Mouse (Mus musculus): Measurements from ENCODE around the gene Wwox. TPM values are rescaled to one million over a fixed set of nuclear protein-coding genes. Genes with fewer than 3 reads are reported as not detected.

Wwox gene
- total RNA-seq (2021) = 10 to 100 TPM; 12.7 to 13.6 TPM

DNA sequence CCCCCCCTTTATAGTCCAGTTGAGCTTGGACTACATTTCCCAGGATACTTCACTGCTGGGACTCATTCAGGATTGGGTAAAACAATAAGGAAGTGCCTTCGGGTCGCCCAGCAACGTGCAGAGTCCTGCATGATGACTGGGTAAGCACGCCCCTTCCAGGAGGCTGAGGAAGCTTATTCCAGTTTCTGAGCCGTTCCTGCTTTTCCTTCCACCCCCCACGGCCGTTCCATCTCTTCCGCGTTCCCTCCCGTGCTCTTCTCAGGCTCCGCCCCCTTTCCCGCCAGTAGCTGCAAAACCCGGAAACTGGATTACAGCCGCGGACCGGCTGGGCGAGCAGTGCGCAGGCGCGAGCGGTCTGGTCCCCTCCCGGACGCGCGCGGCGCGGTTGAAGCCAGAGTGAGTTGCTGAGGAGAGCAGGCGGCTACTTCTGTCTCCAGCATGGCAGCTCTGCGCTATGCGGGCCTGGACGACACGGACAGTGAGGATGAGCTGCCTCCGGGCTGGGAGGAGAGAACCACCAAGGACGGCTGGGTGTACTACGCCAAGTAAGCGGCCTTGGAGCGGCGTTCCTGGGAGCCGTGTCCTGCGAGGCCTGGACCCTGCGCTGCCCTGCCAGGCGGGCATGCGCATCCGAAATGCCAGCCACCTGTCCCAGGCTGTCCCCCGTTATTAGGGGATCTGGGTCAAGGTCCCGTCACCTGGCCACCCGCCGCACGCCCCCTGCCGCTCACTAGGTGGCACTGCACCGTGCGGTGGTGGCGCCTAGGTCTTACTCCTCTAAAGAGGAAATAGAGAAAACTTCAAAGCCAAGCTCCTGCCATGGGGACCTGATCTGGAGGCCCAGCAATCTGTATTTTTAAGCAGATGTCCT is at the start of gene Wwox:
Gene Wwox (plus strand): TSS at position 322 of the 871 bp plus-strand sequence.
- intact Hi-C loops (cut with DNase I) = loop anchor here (2.0 kb wide), 1 partner anchor 359 kb away; no protein-coding TSS in a partner anchor
- DNase-seq (ENCODE audit: low spot score in 2 of 2) = peak; percentile 99 to 100

DNA sequence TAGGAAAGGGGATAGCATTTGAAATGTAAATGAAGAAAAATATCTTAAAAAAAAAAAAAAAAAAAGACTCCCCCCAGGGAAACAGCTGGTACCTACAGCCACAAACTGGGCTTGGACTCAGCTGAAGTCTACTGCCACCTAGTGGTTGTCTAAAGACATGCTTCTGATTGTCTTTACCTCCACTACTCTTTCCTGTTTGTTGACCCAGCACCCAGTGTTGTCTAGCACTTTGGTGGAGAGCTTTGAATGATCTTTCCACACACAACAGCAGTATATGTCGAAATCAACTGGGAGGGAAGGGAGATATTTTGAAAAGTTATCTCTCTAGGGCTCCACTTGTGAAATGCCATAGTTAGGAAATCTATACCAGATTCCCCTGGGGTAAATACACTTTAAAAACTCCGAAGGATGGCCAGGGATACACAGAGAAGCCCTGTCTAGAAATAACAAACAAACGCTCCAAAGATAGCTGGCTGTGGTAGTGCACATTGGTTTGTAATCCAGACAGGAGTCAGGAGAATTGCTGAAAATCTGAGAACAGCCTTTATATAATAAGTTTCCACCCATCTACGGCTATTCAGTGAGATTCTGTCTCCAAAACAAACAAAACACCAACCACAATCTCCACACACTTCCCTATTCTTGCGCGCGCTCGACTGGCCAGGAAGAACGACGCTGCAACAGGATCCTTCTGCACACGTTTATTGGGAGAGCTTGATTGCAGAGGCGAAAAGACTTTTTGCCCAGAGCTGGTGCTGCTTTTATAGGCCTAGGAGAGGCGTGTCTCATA is 48.8 kb upstream of the Wwox start:
- DNase-seq (ENCODE audit: low spot score in 2 of 2) = no peak
- intact Hi-C loops (cut with DNase I) = no loop called here

DNA sequence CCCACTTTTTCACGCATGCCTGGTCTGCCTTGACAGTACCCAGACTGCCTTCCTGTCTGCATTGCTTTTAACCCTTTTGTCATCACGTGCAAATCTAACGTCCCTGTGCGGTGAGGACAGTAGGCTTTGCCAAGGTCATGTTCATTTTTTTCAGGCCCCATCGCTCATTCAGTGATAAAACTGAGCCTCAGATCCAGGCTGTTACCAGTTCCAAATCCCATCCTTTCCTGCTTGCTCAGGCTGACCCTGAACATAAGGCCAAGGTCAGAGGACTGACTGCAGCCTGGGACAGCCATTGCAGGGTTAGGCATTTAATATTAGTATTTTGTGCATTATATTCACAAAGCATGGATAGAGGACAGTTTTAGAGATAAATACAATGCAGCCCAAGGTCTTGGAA is 41.1 kb upstream of the Wwox start:
- intact Hi-C loops (cut with DNase I) = no loop called here

DNA sequence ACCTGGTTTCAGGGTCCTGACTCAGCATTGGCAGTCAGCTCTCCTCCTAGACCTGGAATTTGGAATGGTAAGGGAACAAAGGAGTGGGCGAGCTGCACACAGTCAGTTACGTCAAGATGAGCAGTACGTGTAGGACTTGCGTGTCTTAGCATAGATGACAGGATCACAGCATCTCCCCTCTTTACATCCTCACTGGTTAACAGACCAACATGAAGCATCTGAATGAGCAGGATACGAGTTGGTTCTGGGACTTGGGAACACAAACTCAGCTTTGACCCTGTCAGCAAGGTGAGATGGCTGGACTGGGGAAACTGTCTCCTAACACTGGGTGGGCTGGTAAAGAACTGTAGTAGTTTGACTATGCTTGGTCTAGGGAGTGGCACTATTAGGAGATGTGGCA is 40.2 kb upstream of the Wwox start:
- DNase-seq (ENCODE audit: low spot score in 2 of 2) = no peak
- intact Hi-C loops (cut with DNase I) = no loop called here

More for the DNA sequence above, 41.1 kb upstream of the Wwox start:
- no peak for DNase-seq (ENCODE audit: low spot score in 2 of 2)

DNA sequence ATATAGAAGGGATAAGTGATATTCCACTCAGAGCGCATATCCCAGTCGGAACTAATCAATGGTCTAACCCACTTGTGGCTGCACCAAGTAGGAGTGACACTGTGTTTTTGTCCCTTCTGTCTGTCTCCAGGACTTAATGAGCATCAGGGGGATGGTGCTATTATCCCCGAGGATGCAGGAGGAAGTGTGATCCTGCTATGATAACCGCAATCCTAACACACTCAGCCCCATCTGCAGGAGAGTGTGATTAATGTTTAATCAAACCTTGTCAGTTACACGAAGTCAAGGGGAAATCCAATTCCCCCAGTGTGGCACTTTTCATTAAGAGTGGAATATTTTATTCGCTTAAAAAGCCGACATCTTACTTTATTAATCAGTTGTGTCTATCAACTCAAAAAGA is 37.8 kb upstream of the Wwox start:
- no peak for DNase-seq (ENCODE audit: low spot score in 2 of 2)
- intact Hi-C loops (cut with DNase I) = no loop called here

DNA sequence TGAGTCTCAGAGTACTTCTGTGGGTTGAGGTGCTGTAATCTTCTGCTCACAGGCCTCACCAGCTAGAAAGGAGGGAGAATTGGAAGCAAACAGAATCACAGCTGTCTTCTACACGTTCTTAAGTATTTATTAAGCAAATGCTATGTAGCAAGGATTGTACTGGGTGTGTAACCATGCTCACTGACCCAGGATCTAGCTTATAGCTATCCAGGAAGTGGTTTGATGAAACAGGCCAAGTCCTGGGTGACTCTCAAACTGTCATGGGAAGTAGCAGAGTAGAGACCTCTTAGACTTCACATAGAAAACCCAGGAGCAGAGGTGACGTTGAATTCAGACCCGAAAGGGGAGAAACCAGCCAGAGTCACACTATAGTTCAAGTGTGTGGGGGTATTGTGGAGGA is 28.0 kb upstream of the Wwox start:
- intact Hi-C loops (cut with DNase I) = no loop called here

DNA sequence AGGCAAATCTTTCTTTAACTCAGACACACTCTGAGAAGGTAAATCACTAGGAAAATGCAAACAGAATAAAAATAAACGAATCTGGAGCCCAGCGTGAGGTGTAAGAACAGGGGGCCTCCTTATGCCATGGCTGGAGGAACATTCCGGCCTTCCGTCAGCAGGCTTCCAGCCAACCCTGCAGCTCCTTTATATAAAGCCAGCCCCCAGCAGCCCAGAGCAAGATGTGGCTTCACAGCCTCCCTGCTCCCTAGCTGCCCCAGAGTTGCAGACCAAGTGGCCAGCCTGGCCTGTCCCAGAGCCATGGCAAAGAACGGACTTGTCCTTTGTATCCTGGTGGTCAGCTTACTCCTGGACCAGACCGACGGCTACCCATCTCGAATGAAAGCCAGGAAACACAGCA is 21.7 kb upstream of the Wwox start, which contains the start of gene Clec3a:
Gene Clec3a (plus strand): TSS at position 301 of the 400 bp plus-strand sequence.
- intact Hi-C loops (cut with DNase I) = no loop called here
- DNase-seq (ENCODE audit: low spot score in 2 of 2) = no peak

More for the DNA sequence above, 28.0 kb upstream of the Wwox start:
- DNase-seq (ENCODE audit: low spot score in 2 of 2) = no peak

DNA sequence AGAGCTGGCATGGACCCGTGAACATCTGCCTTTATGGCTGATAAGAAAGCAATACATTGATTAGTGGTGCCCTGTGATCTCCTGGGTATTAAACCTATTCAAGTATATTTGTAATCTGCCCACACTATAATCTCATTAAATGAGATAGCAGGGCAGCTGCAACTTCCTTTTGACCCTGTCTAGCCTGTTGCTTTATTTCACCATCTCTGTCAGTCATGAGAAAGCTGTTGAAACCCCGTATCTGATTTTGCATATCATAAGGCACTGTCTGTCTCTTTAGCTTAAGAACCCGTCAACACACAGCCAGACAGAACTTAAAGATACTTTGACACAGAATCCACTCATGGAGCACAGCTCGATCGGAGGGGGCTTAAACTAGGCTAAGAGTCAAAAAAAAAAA is 21.0 kb upstream of the Wwox start:
- DNase-seq (ENCODE audit: low spot score in 2 of 2) = no peak
- intact Hi-C loops (cut with DNase I) = no loop called here

DNA sequence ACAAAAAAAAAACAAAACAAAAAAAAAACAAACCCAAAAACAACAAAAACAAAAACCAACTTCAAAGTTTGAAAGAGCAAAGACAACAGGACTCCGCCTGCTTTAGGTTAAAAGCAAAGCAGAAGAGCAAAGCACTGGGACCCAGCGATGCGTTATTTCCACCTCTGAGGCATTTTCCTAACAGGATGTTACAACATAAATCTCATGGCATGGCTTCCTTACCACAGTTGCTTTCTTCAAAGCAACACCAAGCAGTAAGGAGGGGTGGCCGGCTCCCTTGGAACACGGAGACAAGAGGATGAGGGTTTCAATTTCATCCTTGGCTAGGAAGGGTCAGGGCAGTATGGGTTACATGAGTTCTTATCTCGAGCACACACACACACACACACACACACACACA is 20.6 kb upstream of the Wwox start:
- intact Hi-C loops (cut with DNase I) = no loop called here
- DNase-seq (ENCODE audit: low spot score in 2 of 2) = no peak

DNA sequence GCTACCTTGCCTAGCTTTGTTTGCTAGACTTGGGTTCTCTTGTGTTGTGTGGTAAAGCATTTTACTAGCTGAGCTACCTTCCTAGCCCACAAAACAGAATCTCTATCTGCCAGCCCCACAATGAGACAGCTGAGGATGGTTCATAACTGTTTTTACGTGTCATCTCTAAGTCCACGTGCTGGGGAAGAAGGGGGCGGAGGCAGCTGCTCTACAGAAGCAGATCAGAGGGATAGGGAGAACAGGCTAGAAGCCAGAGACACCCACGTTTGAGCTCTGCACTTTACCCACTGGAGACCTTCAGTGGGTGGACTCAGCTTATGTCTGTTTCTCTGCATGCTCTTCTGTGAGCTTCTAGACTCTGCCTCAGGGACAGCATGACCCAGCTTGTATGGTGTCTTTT is 17.9 kb upstream of the Wwox start:
- peak; percentile 25 to 72 for DNase-seq (ENCODE audit: low spot score in 2 of 2)
- intact Hi-C loops (cut with DNase I) = no loop called here

DNA sequence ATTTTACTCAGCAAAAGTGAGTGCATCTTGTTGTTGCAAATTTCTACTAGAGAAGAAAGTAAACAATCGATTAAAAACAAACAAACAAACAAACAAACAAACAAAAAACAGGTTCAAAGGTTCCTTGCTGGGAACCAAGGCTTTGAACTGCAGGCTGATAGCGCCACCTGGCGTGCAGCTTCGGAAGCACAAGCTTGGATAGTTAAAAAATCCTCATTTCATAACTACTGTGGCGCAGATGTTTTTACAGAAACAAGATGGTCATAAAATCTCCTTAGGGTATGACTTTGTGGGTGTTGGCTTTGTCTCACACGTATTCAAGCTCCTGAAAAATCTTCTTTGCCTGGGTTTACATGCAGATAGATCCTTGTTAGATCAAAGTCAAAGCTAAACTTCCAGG is 1.2 kb upstream of the Wwox start:
- intact Hi-C loops (cut with DNase I) = loop anchor here (1.0 to 2.0 kb wide), 2 partner anchors 357 to 774 kb away; no protein-coding TSS in a partner anchor
- peak; percentile 55 to 64 for DNase-seq (ENCODE audit: low spot score in 2 of 2)

DNA sequence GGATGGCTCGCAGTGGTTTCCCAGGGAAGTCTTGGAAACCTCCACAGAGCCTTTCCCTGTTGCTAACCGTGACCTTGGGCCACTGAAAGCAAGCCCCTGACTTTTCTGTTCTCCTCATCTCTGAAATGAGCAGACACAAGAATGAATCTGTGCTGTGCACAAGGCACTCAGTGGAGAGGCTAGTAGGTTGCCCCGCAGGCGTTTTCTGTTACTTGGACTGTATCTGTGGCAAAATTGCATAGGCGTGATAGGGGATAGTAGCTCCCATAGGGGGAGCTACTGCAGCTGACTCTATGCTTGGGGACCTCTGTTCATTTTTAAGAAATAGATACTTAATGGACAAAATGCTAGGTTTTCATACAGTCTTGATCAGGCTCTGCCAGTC is 742 bp downstream of the Wwox start:
- DNase-seq (ENCODE audit: low spot score in 2 of 2) = no peak
- intact Hi-C loops (cut with DNase I) = no loop called here

DNA sequence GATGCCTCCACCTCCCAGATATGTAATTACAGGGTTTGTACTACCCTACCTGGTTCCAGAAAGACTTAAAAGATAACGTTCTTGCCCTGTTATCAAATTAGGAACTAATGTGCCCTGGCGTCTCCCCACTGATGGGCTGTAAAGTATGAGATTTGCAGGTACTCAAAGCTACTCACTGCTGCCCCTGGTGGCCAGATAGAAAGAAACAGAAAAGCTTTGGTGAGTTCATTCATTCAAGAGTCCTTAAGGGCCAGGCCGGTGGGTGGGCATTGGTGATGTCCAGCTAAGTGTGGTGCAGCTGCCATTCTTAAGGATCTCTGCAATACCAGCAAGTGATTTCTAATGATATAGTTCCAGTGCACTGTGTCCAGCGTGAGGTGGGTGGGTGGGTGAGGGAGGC is 2.2 kb downstream of the Wwox start:
- intact Hi-C loops (cut with DNase I) = no loop called here
- no peak for DNase-seq (ENCODE audit: low spot score in 2 of 2)

DNA sequence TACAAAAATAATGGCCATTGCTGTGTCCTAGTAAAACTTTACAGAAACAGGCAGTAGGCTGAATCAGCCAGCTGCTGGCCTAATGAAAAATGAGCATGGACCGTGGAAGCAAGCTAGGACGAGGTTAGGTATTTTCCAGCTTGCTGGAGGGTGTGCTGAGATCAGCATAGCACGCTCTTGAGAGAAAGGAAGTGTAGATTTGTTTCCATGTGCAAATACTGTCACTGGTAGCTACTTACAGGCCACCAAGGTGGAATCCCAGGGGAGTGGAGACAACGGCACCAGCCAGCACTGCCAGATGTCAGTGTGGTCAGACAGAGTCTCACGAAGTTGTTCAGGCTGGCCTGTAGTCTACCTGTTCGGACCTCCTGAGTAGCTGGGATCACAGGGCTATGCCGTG is 7.4 kb downstream of the Wwox start:
- intact Hi-C loops (cut with DNase I) = no loop called here
- no peak for DNase-seq (ENCODE audit: low spot score in 2 of 2)

DNA sequence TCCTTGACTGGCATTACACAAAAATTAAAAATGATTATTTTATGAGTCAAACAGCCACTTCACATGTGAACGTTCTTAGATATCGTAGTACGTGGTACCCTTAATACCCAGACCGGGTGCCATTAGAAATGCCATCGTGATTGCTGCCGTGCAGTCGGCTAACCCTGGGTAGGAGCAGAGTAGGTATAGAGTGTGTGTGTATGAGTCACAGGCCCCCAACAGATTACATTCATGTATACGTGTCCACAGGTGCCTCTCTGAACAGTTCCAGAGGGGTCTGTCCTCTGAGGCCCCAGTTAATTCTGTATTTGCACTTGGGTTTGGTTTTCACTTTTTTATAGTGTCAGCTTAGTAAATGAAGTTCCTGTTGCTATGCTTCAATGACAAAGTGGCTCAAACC is 12.8 kb downstream of the Wwox start:
- intact Hi-C loops (cut with DNase I) = loop anchor here (2.0 to 10.0 kb wide), 5 partner anchors 263 to 1987 kb away; no protein-coding TSS in a partner anchor
- DNase-seq (ENCODE audit: low spot score in 2 of 2) = no peak

DNA sequence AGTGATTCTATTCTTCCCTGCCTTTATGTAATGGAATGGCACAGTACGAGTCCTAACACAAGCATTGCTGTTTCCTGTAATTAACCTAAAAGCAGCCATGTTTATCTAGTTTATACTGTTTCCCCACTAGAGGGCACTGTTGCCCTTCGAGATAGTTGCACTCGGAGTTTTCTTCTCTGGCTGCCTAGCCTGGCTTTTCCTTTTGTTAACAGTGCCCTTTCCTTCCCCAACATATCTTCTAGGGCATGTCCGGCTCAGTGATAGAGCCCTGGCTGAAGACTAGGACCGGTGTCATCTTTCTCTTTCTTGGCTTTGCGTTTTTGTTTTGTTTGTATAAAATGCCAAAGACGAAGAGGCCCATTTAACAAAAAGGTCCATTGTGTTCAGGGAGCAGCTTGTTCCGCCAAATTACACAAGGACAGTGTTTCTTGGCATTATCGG is 13.3 kb downstream of the Wwox start:
- intact Hi-C loops (cut with DNase I) = loop anchor here (2.0 to 10.0 kb wide), 5 partner anchors 262 to 1986 kb away; no protein-coding TSS in a partner anchor
- peak; percentile 60 to 71 for DNase-seq (ENCODE audit: low spot score in 2 of 2)

DNA sequence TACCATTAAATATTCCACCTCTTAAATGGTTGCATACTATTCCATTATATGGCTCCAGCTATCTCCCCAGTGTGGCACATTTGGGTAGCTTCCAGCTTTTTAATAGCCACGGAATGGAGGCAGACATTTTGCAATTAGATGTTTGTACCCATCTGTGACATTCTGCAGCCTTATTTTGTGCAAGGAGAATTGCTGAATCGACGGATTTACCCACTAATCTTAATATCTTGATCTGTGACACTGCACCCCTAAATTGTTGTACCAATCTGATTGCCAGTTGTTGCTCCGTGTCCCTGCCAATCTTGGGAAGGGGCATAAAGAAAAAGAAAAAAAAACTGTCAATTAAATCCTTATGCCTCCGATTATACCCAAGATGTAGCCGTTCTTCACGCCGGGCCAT is 15.8 kb downstream of the Wwox start:
- no peak for DNase-seq (ENCODE audit: low spot score in 2 of 2)
- intact Hi-C loops (cut with DNase I) = loop anchor here (10.0 kb wide), 2 partner anchors 259 to 1909 kb away; no protein-coding TSS in a partner anchor

DNA sequence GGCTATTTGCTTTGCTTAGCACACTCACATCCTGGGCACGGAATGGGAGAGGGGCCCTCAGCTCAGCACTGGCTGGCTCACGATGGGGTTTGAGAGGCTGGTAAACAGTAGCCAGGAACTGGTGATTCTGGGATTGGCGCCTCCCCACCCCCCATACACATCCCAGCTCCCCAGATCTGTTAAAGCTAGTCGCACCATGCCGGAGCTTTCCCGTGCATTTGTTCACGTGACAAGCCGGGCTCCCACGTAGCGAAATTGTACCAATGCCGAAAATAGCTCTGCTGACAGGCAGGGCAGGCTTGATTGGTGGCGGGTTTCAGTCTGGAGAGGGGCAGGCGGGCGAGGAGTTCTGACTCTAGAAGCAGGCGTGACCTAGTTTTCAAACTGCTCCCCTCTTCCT is 16.5 kb downstream of the Wwox start:
- intact Hi-C loops (cut with DNase I) = loop anchor here (10.0 kb wide), 2 partner anchors 259 to 1909 kb away; no protein-coding TSS in a partner anchor
- peak; percentile 38 to 39 for DNase-seq (ENCODE audit: low spot score in 2 of 2)

DNA sequence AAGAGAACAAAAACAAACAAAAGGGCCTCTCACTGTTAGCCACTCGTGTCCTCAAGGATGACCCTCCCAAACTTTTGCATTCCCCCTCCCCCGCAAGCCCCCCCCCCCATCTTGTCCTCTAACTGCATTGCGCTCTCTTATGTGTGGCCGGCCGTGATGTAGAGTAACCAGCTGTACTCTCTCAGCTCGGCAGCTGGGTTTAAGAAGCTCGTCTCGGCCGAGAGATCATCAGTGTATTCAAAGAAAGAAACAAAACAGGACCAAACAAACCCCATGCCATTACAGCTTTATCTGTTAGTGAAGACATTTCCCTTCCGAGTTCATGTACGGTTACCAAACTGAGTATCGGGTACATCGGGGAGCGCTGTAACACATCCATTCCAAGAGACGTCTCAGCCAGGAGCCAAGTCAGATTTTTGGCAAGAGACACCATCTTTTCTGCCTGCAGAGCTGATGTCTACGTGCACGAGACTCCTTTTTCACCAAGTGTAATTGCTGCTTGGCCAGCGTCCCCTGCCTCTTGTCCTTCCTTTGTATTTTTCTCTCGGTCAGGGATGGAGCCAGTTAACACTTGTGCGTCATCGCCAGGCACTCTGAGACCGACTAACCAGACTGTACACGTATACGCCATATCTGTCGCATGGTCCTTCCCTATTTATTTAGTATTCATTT is 18.8 kb downstream of the Wwox start:
- no peak for DNase-seq (ENCODE audit: low spot score in 2 of 2)

DNA sequence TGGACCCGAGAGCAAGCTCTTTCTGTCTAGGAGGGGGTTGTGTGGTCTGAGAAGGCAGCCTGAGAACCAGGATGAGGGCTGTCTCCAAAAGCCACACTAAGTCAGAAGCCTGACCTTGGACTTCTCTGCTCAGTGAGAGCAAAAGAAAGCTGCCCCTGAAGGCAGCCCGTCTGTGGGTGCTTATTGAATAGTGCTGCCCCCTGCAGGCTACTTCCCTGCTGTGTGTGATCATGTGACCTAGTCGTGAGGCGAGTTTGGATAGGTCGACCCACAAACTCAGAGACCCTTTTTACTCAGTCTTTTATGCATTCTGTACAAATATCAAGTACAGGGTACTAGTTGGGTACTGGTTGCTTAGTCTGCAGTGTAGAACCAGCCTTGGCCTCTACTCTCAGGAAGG is 21.1 kb downstream of the Wwox start:
- intact Hi-C loops (cut with DNase I) = no loop called here
- no peak for DNase-seq (ENCODE audit: low spot score in 2 of 2)

More for the DNA sequence above, 18.8 kb downstream of the Wwox start:
- intact Hi-C loops (cut with DNase I) = loop anchor here (10.0 kb wide), 2 partner anchors 257 to 1907 kb away; no protein-coding TSS in a partner anchor
